Mouse (Mus musculus) intestine, embryonic 16.5 days (tissue): Measurements from ENCODE around the gene Senp6. TPM values are rescaled to one million over a fixed set of nuclear protein-coding genes. Genes with fewer than 3 reads are reported as not detected.
"Not testable (repeated sequence)": the region's sequence is repeated elsewhere in the genome, so short reads cannot be mapped to it uniquely, and the experiment has no call there.

Experiments used
- ATAC-seq: fragments of 200-750 bp; cut with Nextera tagmentation; 2 replicates; pipeline ENCODE4 v1.8.0; 2017; ENCODE audit warnings: moderate TSS enrichment, moderate library complexity
- H3K27ac ChIP-seq: fragments of 300-500 bp; sonication (generic); 2 replicates; pipeline ENCODE4 v1.5.1; 2014; ENCODE audit warnings: mild to moderate bottlenecking, low read length
- H3K27me3 ChIP-seq: fragments of 300-500 bp; sonication (generic); replicated peaks from 2 replicates; pipeline ENCODE4 v1.6.1; 2014; ENCODE audit warnings: low read length, control low read depth, mixed read lengths; ENCODE audit not compliant: control insufficient read depth, insufficient read depth
- H3K36me3 ChIP-seq: fragments of 300-500 bp; sonication (generic); 2 replicates; pipeline ENCODE4 v1.6.1; 2014; ENCODE audit warnings: low read length, control low read depth; ENCODE audit not compliant: control insufficient read depth, insufficient read depth
- H3K4me1 ChIP-seq: fragments of 300-500 bp; sonication (generic); 2 replicates; pipeline ENCODE4 v1.6.1; 2014; ENCODE audit warnings: low read length, control low read depth, mixed read lengths; ENCODE audit not compliant: control insufficient read depth, insufficient read depth
- H3K4me2 ChIP-seq: fragments of 300-500 bp; sonication (generic); 2 replicates; pipeline ENCODE4 v1.6.1; 2014; ENCODE audit warnings: low read depth, low read length, control low read depth
- H3K4me3 ChIP-seq: fragments of 300-500 bp; sonication (generic); 2 replicates; pipeline ENCODE4 v1.5.1; 2014; ENCODE audit warnings: mild to moderate bottlenecking, low read length
- H3K9ac ChIP-seq: fragments of 300-500 bp; sonication (generic); 2 replicates; pipeline ENCODE4 v1.6.1; 2014; ENCODE audit warnings: low read depth, low read length
- H3K9me3 ChIP-seq: fragments of 300-500 bp; sonication (generic); 2 replicates; pipeline ENCODE4 v1.6.1; 2016; ENCODE audit warnings: low read length, control low read depth; ENCODE audit not compliant: control insufficient read depth
- WGBS: fragments of 180-500 bp; shearing (Covaris S2); extraction: QIAGEN DNeasy Blood & Tissue Kit; methylation state at CpG from one replicate; pipeline ENCODE4 v1.1.7; 2014; 5-methylcytosine and 5-hydroxymethylcytosine counted together
- polyA plus RNA-seq: library from polyadenylated mRNA; unstranded; fragments of >200 nt; fragmentation: Nextera tagmentation; extraction: Ambion mirVana; gene quantifications from 2 replicates; pipeline ENCODE4 v1.2.1, GENCODE M21; 2015

Senp6 gene
- polyA plus RNA-seq, 1 experiment from 2014 or later: 26.6 TPM

GRCm38 (mm10) chr9:80070026-80070425 is 3.3 kb downstream of the Senp6 start:
- Histone ChIP-seq H3K36me3 (no peaks in the 10 kb centered on the region), H3K4me2 (no peak overlapping the region), H3K27me3 (no peaks in the 10 kb centered on the region), H3K4me1 (peaks cover 37% of the 10 kb centered on the region), H3K9ac (no peak overlapping the region), H3K9me3 (no peaks in the 10 kb centered on the region), H3K4me3 (no peak overlapping the region), H3K27ac (no peak overlapping the region)
- WGBS: 54% methylated on average over 3 of the region's 3 CpGs
- ATAC-seq: no peak

- no peaks in the 10 kb centered on the region for H3K9me3 ChIP-seq
- H3K4me3 ChIP-seq: no peak overlapping the region
- no peak overlapping the region for H3K9ac ChIP-seq
- H3K4me2 ChIP-seq: no peak overlapping the region
- no peaks in the 10 kb centered on the region for H3K27me3 ChIP-seq
- ATAC-seq: no peak
- WGBS: 63% methylated on average over 3 of the region's 3 CpGs
- H3K27ac ChIP-seq: no peak overlapping the region
- H3K4me1 ChIP-seq: peaks cover 38% of the 10 kb centered on the region
- H3K36me3 ChIP-seq: no peaks in the 10 kb centered on the region
Measured at GRCm38 (mm10) chr9:80071616-80072015, 4.9 kb downstream of the Senp6 start.

GRCm38 (mm10) chr9:80074067-80074466 is 7.4 kb downstream of the Senp6 start:
- Histone ChIP-seq H3K9ac (no peak overlapping the region), H3K36me3 (no peaks in the 10 kb centered on the region), H3K27me3 (no peaks in the 10 kb centered on the region), H3K27ac (no peak overlapping the region), H3K4me3 (no peak overlapping the region), H3K4me2 (no peak overlapping the region), H3K9me3 (no peaks in the 10 kb centered on the region), H3K4me1 (peaks cover 42% of the 10 kb centered on the region)
- WGBS: 83% methylated on average over 1 of the region's 1 CpGs
- ATAC-seq: no peak

GRCm38 (mm10) chr9:80074949-80075348 is 8.2 kb downstream of the Senp6 start:
- H3K4me1 ChIP-seq: peaks cover 40% of the 10 kb centered on the region
- no peaks in the 10 kb centered on the region for H3K36me3 ChIP-seq
- no peak for ATAC-seq
- no peaks in the 10 kb centered on the region for H3K9me3 ChIP-seq
- H3K27me3 ChIP-seq: no peaks in the 10 kb centered on the region
- no peak overlapping the region for H3K4me3 ChIP-seq
- H3K9ac ChIP-seq: no peak overlapping the region
- H3K27ac ChIP-seq: no peak overlapping the region
- H3K4me2 ChIP-seq: no peak overlapping the region

GRCm38 (mm10) chr9:80080941-80081340 is 14.2 kb downstream of the Senp6 start:
- Histone ChIP-seq H3K36me3 (no peaks in the 10 kb centered on the region), H3K9ac (no peak overlapping the region), H3K4me3 (no peak overlapping the region), H3K27ac (no peak overlapping the region), H3K4me2 (no peak overlapping the region), H3K27me3 (no peaks in the 10 kb centered on the region), H3K9me3 (no peaks in the 10 kb centered on the region), H3K4me1 (peaks cover 23% of the 10 kb centered on the region)
- ATAC-seq: no peak
- WGBS: 67% methylated on average over 1 of the region's 1 CpGs

- Histone ChIP-seq H3K4me3 (no peak overlapping the region), H3K9ac (no peak overlapping the region), H3K36me3 (no peaks in the 10 kb centered on the region), H3K9me3 (no peaks in the 10 kb centered on the region), H3K4me2 (no peak overlapping the region), H3K27ac (peak overlapping the region; percentile 43; the same call in 1 of the 2 replicates), H3K27me3 (no peaks in the 10 kb centered on the region), H3K4me1 (peaks cover 23% of the 10 kb centered on the region)
- 54% methylated on average over 10 of the region's 10 CpGs for WGBS
- peak; percentile 38; the same call in 1 of the 2 replicates for ATAC-seq
Measured at GRCm38 (mm10) chr9:80084429-80085092, 17.9 kb downstream of the Senp6 start.

- Histone ChIP-seq H3K9me3 (no peaks in the 10 kb centered on the region), H3K27me3 (no peaks in the 10 kb centered on the region), H3K4me3 (no peak overlapping the region), H3K4me2 (no peak overlapping the region), H3K9ac (no peak overlapping the region), H3K36me3 (no peaks in the 10 kb centered on the region), H3K4me1 (peaks cover 27% of the 10 kb centered on the region), H3K27ac (peak overlapping the region; percentile 17; the same call in 1 of the 2 replicates)
- no peak for ATAC-seq
- WGBS: 44% methylated on average over 2 of the region's 2 CpGs
Measured at GRCm38 (mm10) chr9:80085665-80086064, 19.0 kb downstream of the Senp6 start.

- ATAC-seq: peak; percentile 42
- not testable (repeated sequence) for H3K27ac ChIP-seq, H3K36me3 ChIP-seq, H3K4me2 ChIP-seq, H3K9ac ChIP-seq, H3K27me3 ChIP-seq, H3K9me3 ChIP-seq, H3K4me3 ChIP-seq
- WGBS: 77% methylated on average over 5 of the region's 6 CpGs
- peaks cover 27% of the 10 kb centered on the region for H3K4me1 ChIP-seq
Measured at GRCm38 (mm10) chr9:80086272-80086966, 19.7 kb downstream of the Senp6 start.

- 32% methylated on average over 3 of the region's 3 CpGs for WGBS
- Histone ChIP-seq H3K27ac (no peak overlapping the region), H3K9ac (no peak overlapping the region), H3K4me3 (no peak overlapping the region), H3K9me3 (no peaks in the 10 kb centered on the region), H3K4me2 (no peak overlapping the region), H3K4me1 (peaks cover 22% of the 10 kb centered on the region), H3K36me3 (no peaks in the 10 kb centered on the region), H3K27me3 (no peaks in the 10 kb centered on the region)
- no peak for ATAC-seq
Measured at GRCm38 (mm10) chr9:80089409-80089808, 22.7 kb downstream of the Senp6 start.
